Mouse (Mus musculus): ENCODE data around the gene Ly6g6f.

- TF ChIP-seq EP300 (optimal IDR thresholded peaks at IDR 0.05) (no peak), CTCF (IDR thresholded peaks at IDR 0.05; ENCODE audit: low read depth) (no peak)
Observed at GRCm38 (mm10) chr17:35052271-35052798, 33.1 kb downstream of the Ly6g6f start.

Measured in stomach, postnatal 0 days (tissue).